Mouse (Mus musculus) bone marrow, adult 2 months (tissue): Measurements from ENCODE around the gene Pard3.

ENCODE experiments used
- CTCF ChIP-seq: fragments of 200-500 bp; IDR thresholded peaks from 2 replicates; pipeline ENCODE4 v1.5.1; 2011; ENCODE audit warnings: low read length, control low read depth; ENCODE audit not compliant: control insufficient read depth, insufficient read depth
- POLR2A ChIP-seq: fragments of 200-500 bp; IDR thresholded peaks from 2 replicates; pipeline ENCODE4 v1.6.1; 2011; ENCODE audit warnings: low read depth, mild to moderate bottlenecking, control low read depth, low read length, borderline replicate concordance; ENCODE audit not compliant: control insufficient read depth

- TF ChIP-seq CTCF: no peak
- TF ChIP-seq POLR2A: no peak
Measured at GRCm38 (mm10) chr8:127381259-127381658, 317.6 kb downstream of the Pard3 start.
